Mouse (Mus musculus): ENCODE results near the gene E130114P18Rik. TPM values are rescaled to one million over a fixed set of nuclear protein-coding genes. Genes with fewer than 3 reads are reported as not detected.

E130114P18Rik gene
- total and polyA plus RNA-seq, 3 experiments, result 0.11 TPM; not detected in 2

- TF ChIP-seq CTCF (IDR thresholded peaks at IDR 0.05; ENCODE audit: low read depth, low read length) (no peak), GATA2 (IDR thresholded peaks at IDR 0.05; ENCODE audit: borderline replicate concordance, low read depth, low read length) (no peak), TAL1 (conservative IDR thresholded peaks at IDR 0.05; ENCODE audit: low read depth, low read length) (no peak), GATA1 (IDR thresholded peaks at IDR 0.05; ENCODE audit: borderline replicate concordance, low read length) (no peak), POLR2AphosphoS5 (IDR thresholded peaks at IDR 0.05; ENCODE audit: insufficient replicate concordance, low read depth, low read length) (no peak)
- H3K9me3 ChIP-seq (replicated peaks), result peaks cover 6% of the 10 kb centered on the region
- no peak for ATAC-seq (ENCODE audit: extremely low read depth, insufficient number of reproducible peaks, low FRiP score, poor library complexity, severe bottlenecking)
These were observed 12.4 kb downstream of the E130114P18Rik start for GRCm38 (mm10) chr4:97765341-97766020.

DNA sequence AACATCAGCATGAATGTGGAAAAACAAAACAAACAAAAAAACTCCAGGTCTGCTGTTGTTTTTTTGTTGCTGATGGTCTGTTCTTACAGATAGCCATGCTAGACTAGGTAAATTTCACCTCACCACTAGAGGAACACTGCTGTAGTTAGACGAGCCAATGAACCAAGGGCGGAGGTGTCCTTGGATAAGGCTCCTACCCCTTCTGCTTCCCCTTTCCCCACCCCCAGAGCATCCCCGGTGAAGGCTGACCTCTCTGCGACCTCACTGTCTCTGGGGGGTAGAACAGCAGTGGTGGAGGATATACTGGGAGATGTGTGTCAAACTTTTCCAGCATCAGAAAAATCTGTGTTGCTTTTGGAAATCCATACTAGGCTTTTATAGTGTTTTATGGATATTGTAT lies 13.3 kb downstream of the E130114P18Rik start:
- H3K4me3 ChIP-seq (ENCODE audit: low read depth, low read length), result no peak overlapping the region
- H3K27me3 ChIP-seq (ENCODE audit: insufficient read depth, low read length), result no peaks in the 10 kb centered on the region
- peaks cover under 1% of the 10 kb centered on the region for H3K9me3 ChIP-seq (replicated peaks)
- no peak for DNase-seq (ENCODE audit: low spot score)
- H3K36me3 ChIP-seq (replicated peaks), result no peaks in the 10 kb centered on the region
- no peak for ATAC-seq (ENCODE audit: extremely low read depth, insufficient number of reproducible peaks, low FRiP score, poor library complexity, severe bottlenecking)
- TF ChIP-seq GATA1 (IDR thresholded peaks at IDR 0.05; ENCODE audit: borderline replicate concordance, low read length), result no peak
- TF ChIP-seq TAL1 (conservative IDR thresholded peaks at IDR 0.05; ENCODE audit: low read depth, low read length), result no peak
- no peak for TF ChIP-seq POLR2AphosphoS5 (IDR thresholded peaks at IDR 0.05; ENCODE audit: insufficient replicate concordance, low read depth, low read length)
- TF ChIP-seq GATA2 (IDR thresholded peaks at IDR 0.05; ENCODE audit: borderline replicate concordance, low read depth, low read length), result no peak
- no peak for TF ChIP-seq CTCF (IDR thresholded peaks at IDR 0.05; ENCODE audit: low read depth, low read length)
- no peaks in the 10 kb centered on the region for H3K4me1 ChIP-seq (ENCODE audit: insufficient read depth, low read depth, low read length)

More at GRCm38 (mm10) chr4:97765341-97766020, 12.4 kb downstream of the E130114P18Rik start:
- Histone ChIP-seq H3K4me1 (ENCODE audit: insufficient read depth, low read depth, low read length) (no peaks in the 10 kb centered on the region), H3K4me3 (ENCODE audit: low read depth, low read length) (no peak overlapping the region), H3K27me3 (ENCODE audit: insufficient read depth, low read length) (no peaks in the 10 kb centered on the region), H3K36me3 (replicated peaks) (no peaks in the 10 kb centered on the region)
- no peak for DNase-seq (ENCODE audit: low spot score)

DNA sequence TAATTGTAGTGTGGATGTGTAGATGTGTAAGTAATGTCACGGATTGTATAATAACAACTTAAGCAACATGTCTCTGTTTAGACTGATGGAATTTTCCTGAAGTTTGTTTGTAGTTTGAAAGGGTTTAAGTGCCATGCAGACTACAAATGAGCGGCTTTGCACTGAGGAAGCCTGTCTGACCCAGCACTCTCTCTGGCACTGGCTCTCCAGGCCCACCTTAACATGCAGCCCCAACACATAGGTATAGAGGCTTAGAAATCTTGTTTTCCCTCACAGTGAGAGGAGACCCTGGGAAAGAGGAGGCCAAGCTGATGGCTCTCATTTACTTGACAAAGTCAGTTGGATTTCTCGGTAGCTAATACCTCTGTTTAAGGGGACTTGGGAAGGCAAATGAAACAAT lies 19.2 kb downstream of the E130114P18Rik start:
- Histone ChIP-seq H3K27me3 (ENCODE audit: insufficient read depth, low read length) (no peaks in the 10 kb centered on the region), H3K36me3 (replicated peaks) (no peaks in the 10 kb centered on the region), H3K4me3 (ENCODE audit: low read depth, low read length) (no peak overlapping the region), H3K4me1 (ENCODE audit: insufficient read depth, low read depth, low read length) (no peaks in the 10 kb centered on the region), H3K9me3 (replicated peaks) (peaks cover 11% of the 10 kb centered on the region)
- TF ChIP-seq GATA2 (IDR thresholded peaks at IDR 0.05; ENCODE audit: borderline replicate concordance, low read depth, low read length), result no peak
- no peak for TF ChIP-seq POLR2AphosphoS5 (IDR thresholded peaks at IDR 0.05; ENCODE audit: insufficient replicate concordance, low read depth, low read length)
- no peak for TF ChIP-seq CTCF (IDR thresholded peaks at IDR 0.05; ENCODE audit: low read depth, low read length)
- TF ChIP-seq GATA1 (IDR thresholded peaks at IDR 0.05; ENCODE audit: borderline replicate concordance, low read length), result no peak
- no peak for TF ChIP-seq TAL1 (conservative IDR thresholded peaks at IDR 0.05; ENCODE audit: low read depth, low read length)
- ATAC-seq (ENCODE audit: extremely low read depth, insufficient number of reproducible peaks, low FRiP score, poor library complexity, severe bottlenecking), result no peak
- DNase-seq (ENCODE audit: low spot score), result no peak

GRCm38 (mm10) chr4:97757978-97758461 lies 19.9 kb downstream of the E130114P18Rik start:
- no peaks in the 10 kb centered on the region for H3K27me3 ChIP-seq (ENCODE audit: insufficient read depth, low read length)
- no peaks in the 10 kb centered on the region for H3K4me1 ChIP-seq (ENCODE audit: insufficient read depth, low read depth, low read length)
- TF ChIP-seq GATA1 (IDR thresholded peaks at IDR 0.05; ENCODE audit: borderline replicate concordance, low read length) (no peak), POLR2AphosphoS5 (IDR thresholded peaks at IDR 0.05; ENCODE audit: insufficient replicate concordance, low read depth, low read length) (no peak), GATA2 (IDR thresholded peaks at IDR 0.05; ENCODE audit: borderline replicate concordance, low read depth, low read length) (no peak), CTCF (IDR thresholded peaks at IDR 0.05; ENCODE audit: low read depth, low read length) (no peak), TAL1 (conservative IDR thresholded peaks at IDR 0.05; ENCODE audit: low read depth, low read length) (no peak)
- H3K4me3 ChIP-seq (ENCODE audit: low read depth, low read length), result no peak overlapping the region
- peaks cover 11% of the 10 kb centered on the region for H3K9me3 ChIP-seq (replicated peaks)
- DNase-seq (ENCODE audit: low spot score), result no peak
- ATAC-seq (ENCODE audit: extremely low read depth, insufficient number of reproducible peaks, low FRiP score, poor library complexity, severe bottlenecking), result no peak
- H3K36me3 ChIP-seq (replicated peaks), result no peaks in the 10 kb centered on the region

DNA sequence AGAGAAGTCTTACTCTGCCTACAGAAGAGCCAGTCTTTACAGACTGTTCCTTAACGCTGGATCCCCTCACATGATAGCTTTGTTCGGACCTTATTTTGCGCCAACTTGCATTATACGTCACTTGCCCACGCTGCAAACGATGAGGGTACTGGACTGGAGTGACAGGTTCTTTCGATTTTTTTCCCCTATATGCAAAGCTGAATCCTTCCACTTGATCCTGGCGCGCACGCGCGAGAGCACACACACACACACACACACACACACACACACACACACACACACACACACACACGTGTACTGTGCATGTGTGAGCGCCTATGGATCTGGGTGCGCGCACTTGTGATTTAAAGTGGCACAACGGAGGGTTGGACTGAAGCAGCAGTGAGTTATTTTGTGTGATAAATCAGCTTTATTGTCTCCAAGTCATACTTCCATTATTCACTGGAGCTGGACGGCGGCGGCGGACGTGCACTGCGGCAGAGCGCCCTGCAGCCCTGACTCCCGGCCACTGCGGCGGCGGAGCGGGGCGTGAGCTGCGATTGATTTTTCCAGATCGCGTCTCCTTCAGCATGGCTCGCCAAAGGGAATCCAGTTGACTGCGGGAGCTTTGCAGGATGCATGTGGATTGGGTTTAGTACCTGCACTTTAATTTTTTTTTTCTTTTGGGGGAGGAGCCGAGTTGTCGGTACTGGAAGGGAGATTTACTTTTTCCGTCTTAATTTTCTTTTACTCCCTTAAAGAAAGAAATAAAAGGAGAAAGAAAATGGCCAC lies 20.5 kb downstream of the E130114P18Rik start:
- Histone ChIP-seq H3K36me3 (replicated peaks) (no peaks in the 10 kb centered on the region), H3K9me3 (replicated peaks) (peaks cover 11% of the 10 kb centered on the region), H3K4me3 (ENCODE audit: low read depth, low read length) (no peak overlapping the region), H3K27me3 (ENCODE audit: insufficient read depth, low read length) (no peaks in the 10 kb centered on the region), H3K4me1 (ENCODE audit: insufficient read depth, low read depth, low read length) (no peaks in the 10 kb centered on the region)
- DNase-seq (ENCODE audit: low spot score) (no peak), ATAC-seq (ENCODE audit: extremely low read depth, insufficient number of reproducible peaks, low FRiP score, poor library complexity, severe bottlenecking) (no peak)
- TF ChIP-seq GATA2 (IDR thresholded peaks at IDR 0.05; ENCODE audit: borderline replicate concordance, low read depth, low read length), result no peak
- no peak for TF ChIP-seq TAL1 (conservative IDR thresholded peaks at IDR 0.05; ENCODE audit: low read depth, low read length)
- TF ChIP-seq POLR2AphosphoS5 (IDR thresholded peaks at IDR 0.05; ENCODE audit: insufficient replicate concordance, low read depth, low read length), result no peak
- no peak for TF ChIP-seq GATA1 (IDR thresholded peaks at IDR 0.05; ENCODE audit: borderline replicate concordance, low read length)
- TF ChIP-seq CTCF (IDR thresholded peaks at IDR 0.05; ENCODE audit: low read depth, low read length), result no peak

- no peaks in the 10 kb centered on the region for H3K27me3 ChIP-seq (ENCODE audit: insufficient read depth, low read length)
- 0 out of 2 replicates have a peak, but pooled peaks cover 2% of the 10 kb centered on the region for H3K4me1 ChIP-seq (ENCODE audit: insufficient read depth, low read depth, low read length)
- no peak overlapping the region for H3K4me3 ChIP-seq (ENCODE audit: low read depth, low read length)
- no peaks in the 10 kb centered on the region for H3K36me3 ChIP-seq (replicated peaks)
- TF ChIP-seq GATA2 (IDR thresholded peaks at IDR 0.05; ENCODE audit: borderline replicate concordance, low read depth, low read length) (no peak), CTCF (IDR thresholded peaks at IDR 0.05; ENCODE audit: low read depth, low read length) (no peak), POLR2AphosphoS5 (IDR thresholded peaks at IDR 0.05; ENCODE audit: insufficient replicate concordance, low read depth, low read length) (no peak), TAL1 (conservative IDR thresholded peaks at IDR 0.05; ENCODE audit: low read depth, low read length) (no peak), GATA1 (IDR thresholded peaks at IDR 0.05; ENCODE audit: borderline replicate concordance, low read length) (no peak)
- H3K9me3 ChIP-seq (replicated peaks), result peaks cover 22% of the 10 kb centered on the region
- ATAC-seq (ENCODE audit: extremely low read depth, insufficient number of reproducible peaks, low FRiP score, poor library complexity, severe bottlenecking) (no peak), DNase-seq (ENCODE audit: low spot score) (no peak)
These were observed 23.6 kb downstream of the E130114P18Rik start for GRCm38 (mm10) chr4:97754241-97754640.
